Mouse (Mus musculus) embryonic facial prominence, embryonic 12.5 days (tissue): ENCODE measurements around the gene Ptk6. TPM values are rescaled to one million over a fixed set of nuclear protein-coding genes. Genes with fewer than 3 reads are reported as not detected.

Source experiments
- ATAC-seq: fragments of 200-750 bp; cut with Nextera tagmentation; 2 replicates; pipeline ENCODE4 v1.8.0; 2017; ENCODE audit not compliant: insufficient number of reproducible peaks, insufficient read depth, low FRiP score, low TSS enrichment
- H3K27ac ChIP-seq: fragments of 300-500 bp; sonication (generic); 2 replicates; pipeline ENCODE4 v1.5.1; 2016; ENCODE audit warnings: mild to moderate bottlenecking
- H3K27me3 ChIP-seq: fragments of 300-500 bp; sonication (generic); 2 replicates; pipeline ENCODE4 v1.6.1; 2016; ENCODE audit warnings: mild to moderate bottlenecking, moderate library complexity
- H3K36me3 ChIP-seq: fragments of 300-500 bp; sonication (generic); 2 replicates; pipeline ENCODE4 v1.6.1; 2016; ENCODE audit warnings: mild to moderate bottlenecking
- H3K4me1 ChIP-seq: fragments of 300-500 bp; sonication (generic); 2 replicates; pipeline ENCODE4 v1.6.1; 2016
- H3K4me2 ChIP-seq: fragments of 300-500 bp; sonication (generic); replicated peaks from 2 replicates; pipeline ENCODE4 v1.6.1; 2016; ENCODE audit warnings: mild to moderate bottlenecking, moderate library complexity
- H3K4me3 ChIP-seq: fragments of 300-500 bp; sonication (generic); 2 replicates; pipeline ENCODE4 v1.5.1; 2016; ENCODE audit warnings: mild to moderate bottlenecking
- H3K9ac ChIP-seq: fragments of 300-500 bp; sonication (generic); 2 replicates; pipeline ENCODE4 v1.6.1; 2016; ENCODE audit warnings: mild to moderate bottlenecking, moderate library complexity
- H3K9me3 ChIP-seq: fragments of 300-500 bp; sonication (generic); 2 replicates; pipeline ENCODE4 v1.6.1; 2016; ENCODE audit warnings: mild to moderate bottlenecking, moderate library complexity
- WGBS: fragments of 180-500 bp; shearing (Covaris S2); methylation state at CpG from one replicate; pipeline ENCODE4 v1.1.7; 2016; 5-methylcytosine and 5-hydroxymethylcytosine counted together
- polyA plus RNA-seq: library from polyadenylated mRNA; unstranded; fragments of >200 nt; fragmentation: Nextera tagmentation; extraction: Ambion mirVana; gene quantifications from 2 replicates; pipeline ENCODE4 v1.2.1, GENCODE M21; 2016

The Ptk6 gene
- polyA plus RNA-seq, 1 experiment from 2014 or later: not detected

DNA sequence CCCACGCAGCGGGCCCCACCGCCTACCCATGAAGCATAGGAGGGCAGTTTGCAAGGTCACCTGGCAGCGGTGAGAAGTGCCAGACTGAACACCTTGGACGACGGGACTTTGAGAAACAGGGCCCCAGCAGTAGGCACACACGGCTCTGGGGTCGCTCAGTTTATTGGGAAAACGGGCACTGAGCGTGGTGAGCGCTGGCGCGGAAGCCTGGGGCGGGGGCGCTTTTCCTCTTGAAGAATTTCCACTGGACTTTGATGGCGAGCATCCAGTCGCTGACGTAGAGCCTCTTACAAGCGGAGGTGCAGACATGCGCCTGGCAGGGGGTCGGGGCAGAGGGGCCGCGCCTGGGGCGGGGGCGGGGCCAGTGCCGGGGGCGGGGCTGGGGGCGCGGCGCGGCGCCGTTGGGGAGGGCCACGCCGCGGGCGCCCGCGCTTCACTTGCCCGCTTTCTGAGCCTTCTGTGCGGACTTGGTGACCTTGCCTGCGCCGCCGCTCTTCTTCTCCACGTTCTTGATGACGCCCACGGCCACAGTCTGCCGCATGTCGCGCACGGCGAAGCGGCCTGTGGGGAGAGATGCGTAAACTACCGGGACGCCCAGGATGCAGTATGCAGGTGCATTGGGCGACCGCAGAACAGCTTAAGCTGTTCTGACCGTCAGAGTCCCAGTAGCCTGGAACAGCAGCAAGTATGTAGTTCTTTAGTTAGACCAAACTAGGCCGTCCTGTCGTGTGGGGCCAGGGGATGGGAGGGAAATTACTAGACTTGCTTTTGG is 54.9 kb downstream of the Ptk6 start:
- peak overlapping the region; percentile 43; the same call in 1 of the 2 replicates for H3K9ac ChIP-seq
- no peaks in the 10 kb centered on the region for H3K36me3 ChIP-seq
- no peak for ATAC-seq
- H3K27me3 ChIP-seq: peaks cover 56% of the 10 kb centered on the region
- H3K4me1 ChIP-seq: peaks cover 6% of the 10 kb centered on the region
- WGBS: under 1% methylated on average over 60 of the region's 61 CpGs
- H3K4me2 ChIP-seq: peak overlapping the region; percentile 94
- H3K4me3 ChIP-seq: peak overlapping the region; percentile 47
- H3K27ac ChIP-seq: no peak overlapping the region
- no peaks in the 10 kb centered on the region for H3K9me3 ChIP-seq

DNA sequence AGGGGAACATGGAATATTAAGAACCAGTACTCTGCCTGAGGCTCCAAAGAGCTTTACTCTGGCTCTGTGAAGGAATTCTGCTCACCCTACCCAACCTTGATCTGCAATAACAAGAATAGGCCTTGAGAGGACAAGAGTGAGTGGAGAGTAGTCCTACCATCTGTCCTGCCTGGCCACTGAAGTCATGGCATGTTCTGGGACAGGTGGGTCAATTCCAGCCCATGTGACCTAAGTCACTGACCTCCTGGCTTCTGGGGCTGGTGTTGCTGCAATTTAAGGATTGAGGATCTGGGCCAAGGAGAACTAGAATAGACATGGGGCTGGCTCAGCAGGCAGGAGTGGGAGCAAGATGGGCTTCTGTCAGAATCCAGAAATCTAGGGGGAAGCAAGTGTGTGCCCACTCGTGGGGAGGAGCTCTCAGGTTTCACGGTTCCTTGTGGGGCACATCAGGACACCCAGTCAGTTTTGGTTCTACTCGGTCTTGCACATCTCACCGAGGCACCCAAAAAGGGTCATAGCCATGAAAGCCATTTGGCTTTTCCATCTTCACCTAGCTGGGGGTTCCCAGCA is 55.5 kb downstream of the Ptk6 start:
- 43% methylated on average over 4 of the region's 4 CpGs for WGBS
- ATAC-seq: no peak
- H3K4me3 ChIP-seq: peak overlapping the region; percentile 47
- H3K4me1 ChIP-seq: peaks cover 6% of the 10 kb centered on the region
- no peak overlapping the region for H3K27ac ChIP-seq
- no peaks in the 10 kb centered on the region for H3K9me3 ChIP-seq
- no peaks in the 10 kb centered on the region for H3K36me3 ChIP-seq
- peaks cover 56% of the 10 kb centered on the region for H3K27me3 ChIP-seq
- H3K4me2 ChIP-seq: peak overlapping the region; percentile 94
- H3K9ac ChIP-seq: no peak overlapping the region

DNA sequence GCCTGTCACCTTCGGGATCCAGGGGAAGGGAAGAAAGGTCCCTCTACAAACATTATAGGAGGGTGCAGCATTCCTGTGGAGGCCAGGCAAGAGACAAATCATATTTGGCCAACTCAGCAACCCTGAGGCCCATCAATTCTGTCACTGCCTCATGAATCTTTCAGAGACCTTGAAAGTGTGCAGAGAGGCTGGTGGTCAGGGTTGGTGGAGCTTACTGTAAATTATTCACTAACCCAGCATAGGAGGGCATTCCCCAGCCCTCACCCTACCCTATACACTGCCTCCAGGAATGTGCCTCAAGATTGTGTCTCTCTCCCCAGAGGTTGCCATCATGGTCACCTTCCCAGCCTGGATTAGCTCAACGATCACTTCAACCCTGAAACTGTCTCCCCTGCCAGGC is 57.9 kb downstream of the Ptk6 start:
- 81% methylated on average over 2 of the region's 2 CpGs for WGBS
- no peak overlapping the region for H3K4me3 ChIP-seq
- H3K27ac ChIP-seq: no peak overlapping the region
- H3K4me1 ChIP-seq: peaks cover 6% of the 10 kb centered on the region
- peaks cover 38% of the 10 kb centered on the region for H3K27me3 ChIP-seq
- no peaks in the 10 kb centered on the region for H3K9me3 ChIP-seq
- no peak overlapping the region for H3K4me2 ChIP-seq
- no peak overlapping the region for H3K9ac ChIP-seq
- ATAC-seq: 0 out of 2 replicates have a peak, but pooled peaks have one; percentile 35
- H3K36me3 ChIP-seq: no peaks in the 10 kb centered on the region

Other genes starting within 250 kb of the Ptk6 start
- 21.7 and 25.5 TPM in 2 replicates for gene Nkain4, start 248.1 kb downstream of the Ptk6 start, polyA plus RNA-seq
- 113 and 116 TPM in 2 replicates for gene Arfgap1, start 235.6 kb downstream of the Ptk6 start, polyA plus RNA-seq
- gene Col20a1, start 216.3 kb downstream of the Ptk6 start, polyA plus RNA-seq: 1.3 and 1.7 TPM in 2 replicates
- 5.5 and 7.1 TPM in 2 replicates for gene Chrna4, start 159.2 kb downstream of the Ptk6 start, polyA plus RNA-seq
- 2.8 and 4.9 TPM in 2 replicates for gene Kcnq2, start 67.5 kb downstream of the Ptk6 start, polyA plus RNA-seq
- gene Eef1a2, start 45.8 kb downstream of the Ptk6 start, polyA plus RNA-seq: 0.22 and 0.42 TPM in 2 replicates
- gene Ppdpf, start 15.5 kb downstream of the Ptk6 start, polyA plus RNA-seq: 458 and 495 TPM in 2 replicates
- gene Srms, start 10.4 kb upstream of the Ptk6 start, polyA plus RNA-seq: 0.12 TPM in 1 of 2 replicates, not detected in the other
- gene Fndc11, start 17.2 kb upstream of the Ptk6 start, polyA plus RNA-seq: 0.14 and 0.39 TPM in 2 replicates
- 1.0 and 1.3 TPM in 2 replicates for gene Helz2, start 39.2 kb upstream of the Ptk6 start, polyA plus RNA-seq
- gene Gmeb2, start 85.2 kb upstream of the Ptk6 start, polyA plus RNA-seq: 19.7 and 20.3 TPM in 2 replicates
- gene Stmn3, start 111.7 kb upstream of the Ptk6 start, polyA plus RNA-seq: 57.3 and 91.3 TPM in 2 replicates
- gene Rtel1, start 117.0 kb upstream of the Ptk6 start, polyA plus RNA-seq: 54.0 and 62.4 TPM in 2 replicates
- 61.6 and 69.7 TPM in 2 replicates for gene Zgpat, start 162.1 kb upstream of the Ptk6 start, polyA plus RNA-seq
- 73.3 and 77.5 TPM in 2 replicates for gene Arfrp1, start 162.6 kb upstream of the Ptk6 start, polyA plus RNA-seq
- gene Lime1, start 177.3 kb upstream of the Ptk6 start, polyA plus RNA-seq: 29.2 and 36.5 TPM in 2 replicates